Mouse (Mus musculus) ES-Bruce4 (cell line): Measurements from ENCODE around the gene Tmem159.

ENCODE experiments used
- CTCF ChIP-seq: IDR thresholded peaks from one replicate; pipeline ENCODE4 v1.8.1; 2011; ENCODE audit warnings: low read depth, low read length
- EP300 ChIP-seq: IDR thresholded peaks from 2 replicates; pipeline ENCODE4 v1.6.1; 2011; ENCODE audit warnings: low read depth, low read length; ENCODE audit not compliant: insufficient read depth
- POLR2A ChIP-seq: IDR thresholded peaks from one replicate; pipeline ENCODE4 v1.8.1; 2011; ENCODE audit warnings: low read length; ENCODE audit not compliant: insufficient read depth

DNA sequence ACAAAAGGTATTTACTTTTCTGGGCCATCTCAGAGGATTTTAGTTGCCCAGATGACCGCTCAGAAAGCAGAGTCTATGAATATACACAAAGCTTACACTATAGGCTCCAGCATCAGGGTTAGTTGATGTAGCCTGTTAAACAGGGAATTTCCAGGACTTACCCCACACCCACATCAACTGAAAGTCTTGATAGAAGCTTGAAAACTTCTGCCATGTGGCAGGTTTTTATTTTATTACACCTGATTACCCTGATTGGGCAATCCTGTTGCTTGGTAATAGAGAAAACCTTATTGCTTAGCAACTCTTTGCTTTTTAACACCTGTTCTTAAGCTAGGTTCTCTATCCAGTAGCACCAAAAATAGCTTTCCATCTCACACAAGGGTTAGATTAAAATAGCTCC, 40.6 kb downstream of the Tmem159 start:
- no peak for TF ChIP-seq EP300
- no peak for TF ChIP-seq POLR2A
- TF ChIP-seq CTCF: no peak
